Mouse (Mus musculus): ENCODE results near the gene B4galt3. TPM values are rescaled to one million over a fixed set of nuclear protein-coding genes. Genes with fewer than 3 reads are reported as not detected.
"Not testable (repeated sequence)": the region's sequence is repeated elsewhere in the genome, so short reads cannot be mapped to it uniquely, and the experiment has no call there.

B4galt3 gene
- total RNA-seq, 2 experiments from 2014 or later, result 9.6 to 10.5 TPM

- intact Hi-C loops (cut with DNase I), result no loop called here
- DNase-seq, result peak in 1 of 2 experiments; percentile 41
Measured at GRCm38 (mm10) chr1:171238463-171238862, 31.7 kb upstream of the B4galt3 start.

DNA sequence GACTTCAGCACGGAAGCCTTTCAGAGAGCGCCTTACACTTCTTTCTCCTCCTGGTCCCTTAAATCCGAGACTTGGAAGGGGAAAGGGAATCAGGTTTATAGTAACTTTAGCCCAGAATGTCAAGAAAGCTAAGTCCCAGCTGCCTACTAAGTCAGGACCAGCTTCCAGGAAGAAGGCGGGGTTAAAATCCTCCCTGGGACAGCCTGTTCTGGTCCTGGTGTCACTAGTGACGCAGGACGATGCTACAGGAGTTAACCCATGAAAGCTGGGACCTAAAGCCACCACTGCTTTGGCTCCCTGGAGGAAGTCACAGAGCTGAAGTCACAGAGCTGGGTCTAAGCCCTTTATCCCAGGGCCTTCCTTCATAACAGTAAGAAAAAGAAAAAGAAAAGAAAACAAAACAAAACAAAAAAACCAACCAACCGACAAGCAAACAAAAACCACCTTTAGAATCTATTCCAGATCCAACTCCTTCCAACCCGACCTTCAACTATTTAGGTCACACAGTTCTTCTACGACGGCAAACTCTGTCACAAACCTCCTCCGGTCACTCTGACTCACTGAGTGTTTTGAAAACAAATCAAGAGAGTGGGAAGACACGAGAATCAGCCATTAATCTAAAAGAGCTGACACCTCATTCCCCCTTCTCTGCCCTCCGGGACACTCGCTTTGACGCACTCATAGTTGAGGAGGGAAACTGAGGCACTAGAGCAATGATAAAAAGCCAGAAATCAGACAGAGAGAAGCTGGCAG, 30.0 kb upstream of the B4galt3 start:
- intact Hi-C loops (cut with DNase I), result no loop called here
- peak in 1 of 2 experiments; percentile 63 for DNase-seq

DNA sequence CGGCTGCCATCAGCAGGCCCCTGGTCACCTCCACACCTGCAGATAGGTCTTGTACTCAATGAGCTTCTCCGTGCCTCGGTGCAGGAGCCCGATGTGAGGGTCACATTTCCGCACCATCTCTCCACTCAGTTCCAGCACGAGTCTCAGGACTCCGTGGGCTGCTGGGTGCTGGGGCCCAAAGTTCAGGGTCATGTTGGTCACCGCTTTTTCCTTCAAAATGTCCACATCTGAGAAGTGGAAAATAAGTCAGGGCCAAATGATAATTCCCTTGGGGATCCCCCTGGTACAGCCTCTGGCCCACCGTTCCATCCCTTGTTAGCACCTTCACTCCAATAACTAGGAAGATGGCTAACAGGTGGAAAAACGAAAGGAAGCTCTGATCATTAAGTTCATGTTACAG, 29.2 kb upstream of the B4galt3 start:
- intact Hi-C loops (cut with DNase I), result no loop called here
- DNase-seq, result no peak

GRCm38 (mm10) chr1:171241952-171242351, 28.2 kb upstream of the B4galt3 start:
- intact Hi-C loops (cut with DNase I); DNase-seq: not testable (repeated sequence)

DNA sequence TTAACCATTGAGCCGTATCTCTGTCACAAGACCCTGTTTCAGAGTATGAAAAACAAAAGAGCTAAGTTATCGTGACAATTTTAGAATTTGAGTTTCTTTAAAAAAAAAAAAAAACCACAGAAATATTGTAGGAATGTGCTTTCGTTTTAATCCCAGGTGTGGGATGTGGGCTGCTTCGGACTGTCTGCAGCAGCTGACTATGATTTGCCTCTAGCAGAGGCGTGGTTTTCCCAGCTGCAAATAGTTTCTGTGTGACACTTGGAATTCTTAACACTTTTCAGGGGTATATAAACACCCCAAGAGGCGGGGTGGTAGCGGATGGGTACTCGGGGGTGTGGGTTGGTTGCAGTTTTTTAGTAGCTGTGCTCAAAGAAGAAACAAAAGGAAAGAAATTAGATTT, 24.8 kb upstream of the B4galt3 start:
- intact Hi-C loops (cut with DNase I), result no loop called here
- no peak for DNase-seq

DNA sequence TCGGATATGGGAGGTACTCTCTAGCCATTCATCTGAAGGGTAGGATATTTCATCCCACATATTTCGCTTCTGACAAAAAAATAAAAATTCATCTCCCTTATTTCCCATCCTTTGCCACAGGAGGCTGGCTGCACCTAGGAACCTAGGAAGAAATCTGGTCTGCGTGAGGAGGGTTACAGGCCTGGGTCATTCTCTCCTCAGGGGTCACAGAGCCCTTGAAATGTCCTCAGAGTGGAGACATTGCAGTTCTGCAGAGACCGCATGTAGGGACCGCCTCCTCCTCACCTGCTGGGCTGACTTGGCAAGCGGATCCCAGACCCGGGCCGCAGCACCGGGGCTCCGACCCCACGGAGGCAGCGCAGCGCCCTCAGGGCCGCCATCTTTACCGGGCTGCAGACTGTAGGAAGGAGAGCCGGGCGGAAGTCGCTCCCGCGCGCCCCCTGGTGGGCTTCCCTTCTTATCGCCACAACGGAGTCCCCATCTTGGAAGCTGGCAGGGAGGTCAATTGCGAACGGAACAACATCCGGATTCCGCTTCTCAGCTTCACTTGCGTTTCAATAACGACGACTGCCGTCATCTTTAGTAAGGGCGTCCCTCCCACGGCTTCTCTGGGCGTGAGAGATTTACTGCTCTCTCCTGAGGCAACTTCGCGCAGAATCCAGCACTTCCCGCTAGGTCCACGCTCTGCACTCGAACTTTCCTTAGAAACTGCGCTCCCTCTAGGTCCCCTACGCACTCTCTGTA, 23.2 kb upstream of the B4galt3 start:
- DNase-seq, result peak; percentile 95 to 96
- intact Hi-C loops (cut with DNase I), result loop anchor here (2.0 kb wide), 1 partner anchor 24 kb away; the partner anchor contains the start of gene Tomm40l

DNA sequence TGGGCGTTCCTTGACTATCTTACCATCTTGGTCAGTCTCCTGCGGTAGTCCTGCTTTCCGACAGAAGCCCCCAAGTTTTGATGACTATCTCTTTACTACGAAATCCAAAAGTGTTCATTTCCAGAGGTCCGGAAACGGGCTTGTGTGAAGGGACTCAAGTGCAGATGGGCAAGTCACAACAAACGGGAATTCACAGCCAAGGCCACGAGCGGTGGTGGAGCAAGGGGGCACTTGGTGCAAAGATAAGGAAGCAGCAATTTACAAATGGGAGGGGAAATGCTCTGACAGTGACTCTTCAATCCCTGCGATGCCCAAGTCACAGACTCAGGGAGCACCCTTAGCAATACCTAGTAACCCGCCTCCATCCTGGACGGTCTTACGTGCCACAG, 22.7 kb upstream of the B4galt3 start:
- intact Hi-C loops (cut with DNase I), result loop anchor here (2.0 kb wide), 1 partner anchor 25 kb away; the partner anchor contains the start of gene Tomm40l
- no peak for DNase-seq

DNA sequence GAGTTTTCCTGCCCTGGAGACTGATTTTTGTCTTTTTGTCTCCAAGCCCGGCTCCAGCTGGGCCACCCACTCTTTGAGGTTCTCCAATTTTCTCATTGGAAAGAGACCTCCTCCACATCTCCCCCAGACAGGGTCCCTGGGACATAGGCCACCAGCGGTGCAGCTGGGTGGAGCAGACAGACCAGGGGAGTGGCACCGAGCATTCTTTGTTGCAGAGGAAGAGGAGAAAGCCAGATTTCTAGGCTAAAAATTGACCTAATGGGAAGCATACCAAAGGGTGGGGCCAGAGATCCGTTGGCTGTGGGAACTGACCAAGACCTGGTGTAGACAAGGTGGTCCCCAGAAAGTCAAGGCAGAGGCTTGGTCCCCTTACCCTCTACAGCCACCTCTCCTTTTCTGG, 22.2 kb upstream of the B4galt3 start:
- intact Hi-C loops (cut with DNase I), result loop anchor here (2.0 kb wide), 1 partner anchor 25 kb away; the partner anchor contains the start of gene Tomm40l
- DNase-seq, result no peak

DNA sequence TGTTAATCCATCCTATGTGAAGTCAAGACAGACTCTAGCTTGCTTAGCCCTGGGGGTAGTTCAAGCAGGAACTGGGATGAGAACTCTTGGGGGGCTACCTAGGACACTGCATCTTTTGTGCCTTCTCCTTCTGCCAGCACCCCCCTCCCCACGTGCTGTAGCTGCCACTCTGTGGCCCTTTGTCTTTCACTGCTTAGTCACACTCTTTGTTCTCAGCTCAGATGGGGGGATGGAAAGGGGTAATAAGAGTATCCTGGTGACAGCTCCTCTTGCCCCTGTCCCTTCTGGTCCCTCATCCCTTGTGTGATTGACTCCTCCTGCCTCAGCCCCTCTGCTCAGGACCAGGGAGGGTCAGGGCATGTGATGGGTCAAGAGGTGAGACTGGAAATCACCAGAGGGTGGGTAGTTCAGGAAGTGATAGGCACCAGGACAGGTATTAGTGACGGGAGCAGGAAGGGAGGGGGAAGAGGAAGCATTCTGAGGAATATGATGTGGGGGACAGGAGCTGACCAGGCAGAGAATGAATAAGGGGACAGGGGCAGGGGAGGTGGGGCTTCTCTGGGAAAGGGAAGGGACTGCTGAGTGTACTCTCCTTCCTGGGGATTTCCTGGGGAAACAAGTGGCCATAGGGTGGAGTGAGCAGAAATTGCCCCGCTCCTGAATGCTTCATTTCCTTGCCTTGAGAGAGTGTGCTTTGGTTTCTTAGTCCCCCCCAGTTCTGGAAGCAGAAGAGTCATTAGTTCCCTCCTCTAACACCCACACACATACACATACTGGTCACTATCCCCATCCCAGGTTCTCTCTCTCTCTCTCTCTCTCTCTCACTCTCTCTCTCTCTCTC, 21.5 kb upstream of the B4galt3 start:
- no peak for DNase-seq
- intact Hi-C loops (cut with DNase I), result no loop called here

DNA sequence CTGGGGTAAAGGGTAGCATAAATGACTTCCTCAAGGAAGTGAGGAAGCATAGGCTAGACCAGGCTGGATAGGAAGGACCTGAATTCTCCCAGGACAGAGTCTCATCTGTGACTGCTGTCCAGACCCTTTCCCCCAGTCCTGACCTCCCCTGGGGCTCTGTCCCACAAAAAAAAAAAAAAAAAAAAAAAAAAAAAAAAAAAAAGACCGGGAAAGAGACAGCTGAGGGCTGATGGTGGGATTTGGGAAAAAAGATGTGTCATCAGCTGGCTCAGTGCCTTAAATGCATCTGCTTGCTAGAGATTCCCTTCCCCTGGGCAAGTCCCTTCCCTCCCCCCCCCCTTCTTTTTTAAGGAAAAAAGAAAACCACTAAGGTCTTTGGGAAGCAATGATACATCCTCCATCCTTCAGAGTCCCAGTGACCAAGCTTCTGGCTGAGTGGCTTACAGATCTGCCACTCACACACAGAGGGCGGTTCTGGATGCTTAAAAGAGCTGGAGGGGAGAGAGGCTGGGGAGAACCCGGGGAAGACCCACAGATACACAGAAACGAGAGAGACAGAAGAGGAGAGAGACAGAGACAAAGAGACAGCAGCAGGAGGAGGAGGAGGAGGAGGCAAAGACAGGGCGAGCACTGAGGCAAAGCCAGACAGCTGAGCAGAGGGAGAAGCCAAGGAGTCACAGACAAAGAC, 20.1 kb upstream of the B4galt3 start, which contains the start of gene Adamts4:
TSS of gene Adamts4 (plus strand) at position 509 of the 688 bp plus-strand sequence.
- intact Hi-C loops (cut with DNase I), result no loop called here
- DNase-seq, result peak in 1 of 2 experiments; percentile 37

GRCm38 (mm10) chr1:171250680-171251593, 19.2 kb upstream of the B4galt3 start, which contains the start of gene Ndufs2:
TSS of gene Ndufs2 (minus strand) at chr1:171251388.
- no peak for DNase-seq
- intact Hi-C loops (cut with DNase I), result no loop called here

GRCm38 (mm10) chr1:171251594-171252324, 18.4 kb upstream of the B4galt3 start:
- intact Hi-C loops (cut with DNase I), result no loop called here
- no peak for DNase-seq

- DNase-seq, result no peak
- intact Hi-C loops (cut with DNase I), result no loop called here
Measured at GRCm38 (mm10) chr1:171252415-171252814, 17.7 kb upstream of the B4galt3 start.

DNA sequence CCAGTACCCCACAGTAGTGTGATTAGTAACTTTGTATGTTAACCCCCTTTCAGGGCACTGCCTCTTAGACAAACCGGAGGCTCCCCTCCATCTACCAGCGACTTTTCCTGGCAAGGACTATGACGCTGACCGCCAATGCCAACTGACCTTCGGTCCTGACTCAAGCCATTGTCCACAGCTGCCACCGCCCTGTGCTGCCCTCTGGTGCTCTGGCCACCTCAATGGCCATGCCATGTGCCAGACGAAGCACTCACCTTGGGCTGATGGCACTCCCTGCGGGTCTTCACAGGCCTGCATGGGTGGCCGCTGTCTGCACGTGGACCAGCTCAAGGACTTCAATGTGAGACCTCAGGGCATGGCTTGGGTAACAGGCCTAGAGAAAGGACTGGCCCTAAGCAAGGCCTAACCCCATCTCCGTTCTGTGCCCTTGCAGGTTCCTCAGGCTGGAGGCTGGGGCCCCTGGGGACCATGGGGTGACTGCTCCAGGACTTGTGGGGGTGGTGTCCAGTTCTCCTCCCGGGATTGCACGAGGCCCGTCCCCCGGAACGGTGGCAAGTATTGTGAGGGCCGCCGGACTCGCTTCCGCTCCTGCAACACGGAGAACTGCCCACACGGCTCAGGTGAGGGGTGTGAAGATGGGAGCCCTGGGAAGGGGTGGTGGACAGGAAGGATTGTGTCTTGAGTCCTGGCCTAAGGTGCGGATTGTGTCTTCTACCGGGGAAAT, 13.9 kb upstream of the B4galt3 start:
- DNase-seq, result no peak
- intact Hi-C loops (cut with DNase I), result loop anchor here (5.0 kb wide), 1 partner anchor 139 kb away; no protein-coding TSS in a partner anchor

GRCm38 (mm10) chr1:171256937-171257548, 13.1 kb upstream of the B4galt3 start:
- intact Hi-C loops (cut with DNase I), result loop anchor here (5.0 kb wide), 1 partner anchor 140 kb away; no protein-coding TSS in a partner anchor
- DNase-seq, result peak; percentile 44 to 55

- DNase-seq, result no peak
- intact Hi-C loops (cut with DNase I), result loop anchor here (5.0 kb wide), 1 partner anchor 140 kb away; no protein-coding TSS in a partner anchor
Measured at GRCm38 (mm10) chr1:171257781-171258180, 12.3 kb upstream of the B4galt3 start.

- no peak for DNase-seq
Measured at GRCm38 (mm10) chr1:171258921-171259320, 11.2 kb upstream of the B4galt3 start.

More at GRCm38 (mm10) chr1:171258921-171259320, 11.2 kb upstream of the B4galt3 start:
- intact Hi-C loops (cut with DNase I), result loop anchor here (5.0 kb wide), 1 partner anchor 142 kb away; no protein-coding TSS in a partner anchor
